In genomic region chr2:69840261-69840660, GRCm38 (mm10) we compare ENCODE assay signal across 11 mouse cellular contexts. TPM values are rescaled to one million over a fixed set of nuclear protein-coding genes. Genes with fewer than 3 reads are reported as not detected.
A peak's percentile ranks its signal among the peaks of the same experiment; 100 is the strongest.
DNase-seq lines count a peak whose midpoint lies in the region; ATAC-seq and TF ChIP-seq lines count a peak whose summit lies in the region.
"Had no signal": no experiment of that assay in that cellular context is flagged by ENCODE, and none has a peak within 500 bp of the region (broad histone marks: within the 10 kb centered on the region; RNA-seq: fewer than 3 reads in every experiment).

No protein-coding gene starts in this region.

- DNase-seq in forebrain, postnatal 0 days: peak; percentile 17
- DNase-seq in forebrain, embryonic 10.5 days (ENCODE audit: extremely low spot score, low spot score): no peak
- DNase-seq in right cerebral cortex, postnatal 4 days: peak; percentile 22
- no peak for DNase-seq in right cerebral cortex, adult 18-20 months
- no peak for DNase-seq in left cerebral cortex, postnatal 36 days (ENCODE audit: low spot score in 2 of 2)
- DNase-seq: adrenal gland, postnatal 36 days; gastrocnemius, postnatal 25 days; liver had no signal

- no peak for TF ChIP-seq CTCF in forebrain, postnatal 0 days (IDR thresholded peaks at IDR 0.05; ENCODE audit: low read depth)

- no peak overlapping the region for H3K27ac ChIP-seq in forebrain, postnatal 0 days (ENCODE audit: low read depth, low read length)
- H3K27ac ChIP-seq in forebrain, embryonic 10.5 days: no peak overlapping the region

- no peaks in the 10 kb centered on the region for H3K4me1 ChIP-seq in forebrain, postnatal 0 days (ENCODE audit: insufficient read depth)
- H3K4me1 ChIP-seq in forebrain, embryonic 10.5 days: peaks cover 6% of the 10 kb centered on the region

- H3K27me3 ChIP-seq in forebrain, postnatal 0 days (ENCODE audit: insufficient read depth, low read length): no peaks in the 10 kb centered on the region
- no peaks in the 10 kb centered on the region for H3K27me3 ChIP-seq in forebrain, embryonic 10.5 days (ENCODE audit: poor library complexity, severe bottlenecking)

- intact Hi-C loops in left cerebral cortex, postnatal 36 days (cut with DNase I): no loop called here

- H3K4me2 ChIP-seq in forebrain, postnatal 0 days (ENCODE audit: low read depth): no peak overlapping the region

- peak; percentile 73 for ATAC-seq in forebrain, postnatal 0 days
- ATAC-seq in megakaryocyte progenitor cell, adult 5-6 weeks (replicated peaks; ENCODE audit: poor library complexity): 0 out of 2 replicates have a peak, but pooled peaks have one; percentile 20
- no peak for ATAC-seq in erythroid progenitor cell, adult 5-6 weeks (replicated peaks; ENCODE audit: low FRiP score, poor library complexity, severe bottlenecking)
- ATAC-seq: lung, postnatal 0 days had no signal

- H3K36me3 ChIP-seq in forebrain, postnatal 0 days (ENCODE audit: insufficient read depth): 0 out of 2 replicates have a peak, but pooled peaks cover 4% of the 10 kb centered on the region
- H3K36me3 ChIP-seq in forebrain, embryonic 10.5 days (replicated peaks): peaks cover 17% of the 10 kb centered on the region

- no peak overlapping the region for H3K9ac ChIP-seq in forebrain, postnatal 0 days

- H3K4me3 ChIP-seq in forebrain, postnatal 0 days (ENCODE audit: low read depth, low read length): no peak overlapping the region
- H3K4me3 ChIP-seq in forebrain, embryonic 10.5 days: no peak overlapping the region

- no peaks in the 10 kb centered on the region for H3K9me3 ChIP-seq in forebrain, postnatal 0 days (ENCODE audit: low read length)
- H3K9me3 ChIP-seq in forebrain, embryonic 10.5 days: no peaks in the 10 kb centered on the region

- WGBS in forebrain, postnatal 0 days: 13% methylated on average over 6 of the region's 6 CpGs
- 31% methylated on average over 6 of the region's 6 CpGs for WGBS in forebrain, embryonic 10.5 days

RNA-seq across cellular contexts. Expression of gene Klhl23, which starts 18.5 kb away (rescaled TPM):
- total RNA-seq in forebrain, postnatal 0 days (2014; rRNA removed): 163 and 199 TPM in 2 replicates
- 43.0 and 87.2 TPM in 2 replicates for polyA plus RNA-seq in forebrain, postnatal 0 days (2015; fragmentation: Nextera tagmentation; extraction: Ambion mirVana)
- polyA plus RNA-seq in forebrain, embryonic 10.5 days (2016; fragmentation: Nextera tagmentation; extraction: Ambion mirVana): 27.3 and 28.7 TPM in 2 replicates
- total RNA-seq in megakaryocyte progenitor cell, adult 5-6 weeks (2015): 15.1 and 18.7 TPM in 2 replicates
- 28.6 and 30.4 TPM in 2 replicates for total RNA-seq in megakaryocyte progenitor cell, adult 5-6 weeks (2017)
- total RNA-seq in left cerebral cortex, postnatal 36 days (2021): 10 to 100 TPM; 54.4 to 57.9 TPM
- total RNA-seq in erythroid progenitor cell, adult 5-6 weeks (2015; ENCODE audit: low replicate concordance): 4.0 and 6.7 TPM in 2 replicates
- total RNA-seq in erythroid progenitor cell, adult 5-6 weeks (2017; ENCODE audit: low replicate concordance): 1.6 and 12.1 TPM in 2 replicates

RNA-seq across cellular contexts. Expression of gene Ssb, which starts 21.1 kb away (rescaled TPM):
- 130 and 152 TPM in 2 replicates for total RNA-seq in forebrain, postnatal 0 days (2014; rRNA removed)
- polyA plus RNA-seq in forebrain, postnatal 0 days (2015; fragmentation: Nextera tagmentation; extraction: Ambion mirVana): 287 and 316 TPM in 2 replicates
- polyA plus RNA-seq in forebrain, embryonic 10.5 days (2016; fragmentation: Nextera tagmentation; extraction: Ambion mirVana): 406 and 461 TPM in 2 replicates
- total RNA-seq in megakaryocyte progenitor cell, adult 5-6 weeks (2015): 421 and 424 TPM in 2 replicates
- total RNA-seq in megakaryocyte progenitor cell, adult 5-6 weeks (2017): 505 and 604 TPM in 2 replicates
- 100 to 1,000 TPM; 111 to 126 TPM for total RNA-seq in left cerebral cortex, postnatal 36 days (2021)
- total RNA-seq in erythroid progenitor cell, adult 5-6 weeks (2015; ENCODE audit: low replicate concordance): 160 and 179 TPM in 2 replicates
- 183 and 211 TPM in 2 replicates for total RNA-seq in erythroid progenitor cell, adult 5-6 weeks (2017; ENCODE audit: low replicate concordance)

RNA-seq across cellular contexts. Expression of gene Mettl5, which starts 45.2 kb away (rescaled TPM):
- total RNA-seq in forebrain, postnatal 0 days (2014; rRNA removed): 12.5 and 13.0 TPM in 2 replicates
- polyA plus RNA-seq in forebrain, postnatal 0 days (2015; fragmentation: Nextera tagmentation; extraction: Ambion mirVana): 30.5 and 32.3 TPM in 2 replicates
- 44.4 and 48.0 TPM in 2 replicates for polyA plus RNA-seq in forebrain, embryonic 10.5 days (2016; fragmentation: Nextera tagmentation; extraction: Ambion mirVana)
- total RNA-seq in megakaryocyte progenitor cell, adult 5-6 weeks (2015): 41.4 and 42.9 TPM in 2 replicates
- 35.3 and 44.0 TPM in 2 replicates for total RNA-seq in megakaryocyte progenitor cell, adult 5-6 weeks (2017)
- total RNA-seq in left cerebral cortex, postnatal 36 days (2021): 10 to 100 TPM; 11.4 to 12.8 TPM
- total RNA-seq in erythroid progenitor cell, adult 5-6 weeks (2015; ENCODE audit: low replicate concordance): 18.0 and 22.7 TPM in 2 replicates
- 14.1 and 25.4 TPM in 2 replicates for total RNA-seq in erythroid progenitor cell, adult 5-6 weeks (2017; ENCODE audit: low replicate concordance)

RNA-seq across cellular contexts. Expression of gene Phospho2, which starts 50.8 kb away (rescaled TPM):
- total RNA-seq in forebrain, postnatal 0 days (2014; rRNA removed): 39.2 and 40.8 TPM in 2 replicates
- 29.8 and 32.3 TPM in 2 replicates for polyA plus RNA-seq in forebrain, postnatal 0 days (2015; fragmentation: Nextera tagmentation; extraction: Ambion mirVana)
- 29.3 and 30.3 TPM in 2 replicates for polyA plus RNA-seq in forebrain, embryonic 10.5 days (2016; fragmentation: Nextera tagmentation; extraction: Ambion mirVana)
- total RNA-seq in megakaryocyte progenitor cell, adult 5-6 weeks (2015): 24.5 and 25.3 TPM in 2 replicates
- total RNA-seq in megakaryocyte progenitor cell, adult 5-6 weeks (2017): 21.9 and 25.0 TPM in 2 replicates
- 10 to 100 TPM; 20.3 to 24.5 TPM for total RNA-seq in left cerebral cortex, postnatal 36 days (2021)
- total RNA-seq in erythroid progenitor cell, adult 5-6 weeks (2015; ENCODE audit: low replicate concordance): 10.5 and 10.9 TPM in 2 replicates
- 15.1 and 16.3 TPM in 2 replicates for total RNA-seq in erythroid progenitor cell, adult 5-6 weeks (2017; ENCODE audit: low replicate concordance)

RNA-seq across cellular contexts. Expression of gene Ccdc173, which starts 50.9 kb away (rescaled TPM):
- total RNA-seq in forebrain, postnatal 0 days (2014; rRNA removed): 1.3 and 2.8 TPM in 2 replicates
- 1.2 and 1.4 TPM in 2 replicates for polyA plus RNA-seq in forebrain, postnatal 0 days (2015; fragmentation: Nextera tagmentation; extraction: Ambion mirVana)
- polyA plus RNA-seq in forebrain, embryonic 10.5 days (2016; fragmentation: Nextera tagmentation; extraction: Ambion mirVana): 2.9 and 4.1 TPM in 2 replicates
- total RNA-seq in megakaryocyte progenitor cell, adult 5-6 weeks (2015): 1.8 and 2.5 TPM in 2 replicates
- total RNA-seq in megakaryocyte progenitor cell, adult 5-6 weeks (2017): 0.54 and 3.3 TPM in 2 replicates
- total RNA-seq in left cerebral cortex, postnatal 36 days (2021): 1 to 10 TPM; 2.4 to 3.1 TPM
- total RNA-seq in erythroid progenitor cell, adult 5-6 weeks (2015; ENCODE audit: low replicate concordance): not detected in 2 replicates
- total RNA-seq in erythroid progenitor cell, adult 5-6 weeks (2017; ENCODE audit: low replicate concordance): 1.3 TPM in 1 of 2 replicates, not detected in the other

Comparison
In these comparisons a context has a peak if more than half of its experiments do, and no peak if none do; other contexts are left out.
1. DNase-seq: peak in forebrain, postnatal 0 days (single experiment) and right cerebral cortex, postnatal 4 days (single experiment); none in forebrain, embryonic 10.5 days (single experiment), right cerebral cortex, adult 18-20 months (single experiment) and left cerebral cortex, postnatal 36 days (0 of 2).